Mouse (Mus musculus): ENCODE results near the gene Erv3. TPM values are rescaled to one million over a fixed set of nuclear protein-coding genes. Genes with fewer than 3 reads are reported as not detected.

Erv3 gene
- polyA plus RNA-seq, 1 experiment from 2014 or later: not detected

GRCm38 (mm10) chr2:131851333-131852092, 8.0 kb downstream of the Erv3 start:
- H3K36me3 ChIP-seq (ENCODE audit: control insufficient read depth, insufficient read depth, low read length): no peaks in the 10 kb centered on the region
- no peaks in the 10 kb centered on the region for H3K9me3 ChIP-seq (ENCODE audit: control insufficient read depth, low read length)
- WGBS: 87% methylated on average over 12 of the region's 12 CpGs
- H3K27me3 ChIP-seq (ENCODE audit: control insufficient read depth, insufficient read depth, low read length): no peaks in the 10 kb centered on the region
- H3K27ac ChIP-seq (ENCODE audit: low read depth, low read length): no peak overlapping the region
- H3K4me2 ChIP-seq (ENCODE audit: low read depth): no peak overlapping the region
- no peak overlapping the region for H3K9ac ChIP-seq (ENCODE audit: low read length)
- no peaks in the 10 kb centered on the region for H3K4me1 ChIP-seq (ENCODE audit: control insufficient read depth, insufficient read depth, low read length)
- DNase-seq (ENCODE audit: low spot score): no peak
- no peak overlapping the region for H3K4me3 ChIP-seq (ENCODE audit: low read depth, low read length)
- ATAC-seq (ENCODE audit: insufficient read depth, low FRiP score, low TSS enrichment): no peak

- 93% methylated on average over 4 of the region's 4 CpGs for WGBS
- no peak overlapping the region for H3K9ac ChIP-seq (ENCODE audit: low read length)
- no peak overlapping the region for H3K4me3 ChIP-seq (ENCODE audit: low read depth, low read length)
- H3K9me3 ChIP-seq (ENCODE audit: control insufficient read depth, low read length): no peaks in the 10 kb centered on the region
- ATAC-seq (ENCODE audit: insufficient read depth, low FRiP score, low TSS enrichment) (no peak), DNase-seq (ENCODE audit: low spot score) (no peak)
- no peak overlapping the region for H3K4me2 ChIP-seq (ENCODE audit: low read depth)
- no peaks in the 10 kb centered on the region for H3K27me3 ChIP-seq (ENCODE audit: control insufficient read depth, insufficient read depth, low read length)
- H3K36me3 ChIP-seq (ENCODE audit: control insufficient read depth, insufficient read depth, low read length): no peaks in the 10 kb centered on the region
- no peak overlapping the region for H3K27ac ChIP-seq (ENCODE audit: low read depth, low read length)
- H3K4me1 ChIP-seq (ENCODE audit: control insufficient read depth, insufficient read depth, low read length): no peaks in the 10 kb centered on the region
Measured at GRCm38 (mm10) chr2:131850047-131850446, 9.5 kb downstream of the Erv3 start.

GRCm38 (mm10) chr2:131847501-131848359, 11.8 kb downstream of the Erv3 start:
- no peaks in the 10 kb centered on the region for H3K36me3 ChIP-seq (ENCODE audit: control insufficient read depth, insufficient read depth, low read length)
- no peaks in the 10 kb centered on the region for H3K27me3 ChIP-seq (ENCODE audit: control insufficient read depth, insufficient read depth, low read length)
- H3K9me3 ChIP-seq (ENCODE audit: control insufficient read depth, low read length): no peaks in the 10 kb centered on the region
- ATAC-seq (ENCODE audit: insufficient read depth, low FRiP score, low TSS enrichment) (peak; percentile 98), DNase-seq (ENCODE audit: low spot score) (peak; percentile 78)
- H3K9ac ChIP-seq (ENCODE audit: low read length): no peak overlapping the region
- H3K4me1 ChIP-seq (ENCODE audit: control insufficient read depth, insufficient read depth, low read length): no peaks in the 10 kb centered on the region
- no peak overlapping the region for H3K4me3 ChIP-seq (ENCODE audit: low read depth, low read length)
- H3K27ac ChIP-seq (ENCODE audit: low read depth, low read length): peak overlapping the region; percentile 36; the same call in 1 of the 2 replicates
- WGBS: 3% methylated on average over 10 of the region's 10 CpGs
- peak overlapping the region; percentile 35 for H3K4me2 ChIP-seq (ENCODE audit: low read depth)

- ATAC-seq (ENCODE audit: insufficient read depth, low FRiP score, low TSS enrichment) (no peak), DNase-seq (ENCODE audit: low spot score) (no peak)
- H3K4me2 ChIP-seq (ENCODE audit: low read depth): no peak overlapping the region
- H3K4me1 ChIP-seq (ENCODE audit: control insufficient read depth, insufficient read depth, low read length): no peaks in the 10 kb centered on the region
- no peaks in the 10 kb centered on the region for H3K9me3 ChIP-seq (ENCODE audit: control insufficient read depth, low read length)
- H3K4me3 ChIP-seq (ENCODE audit: low read depth, low read length): no peak overlapping the region
- H3K36me3 ChIP-seq (ENCODE audit: control insufficient read depth, insufficient read depth, low read length): no peaks in the 10 kb centered on the region
- no peak overlapping the region for H3K27ac ChIP-seq (ENCODE audit: low read depth, low read length)
- 40% methylated on average over 2 of the region's 2 CpGs for WGBS
- H3K27me3 ChIP-seq (ENCODE audit: control insufficient read depth, insufficient read depth, low read length): no peaks in the 10 kb centered on the region
- H3K9ac ChIP-seq (ENCODE audit: low read length): no peak overlapping the region
Measured at GRCm38 (mm10) chr2:131846811-131847210, 12.7 kb downstream of the Erv3 start.

GRCm38 (mm10) chr2:131846132-131846710, 13.3 kb downstream of the Erv3 start:
- Histone ChIP-seq H3K36me3 (ENCODE audit: control insufficient read depth, insufficient read depth, low read length) (no peaks in the 10 kb centered on the region), H3K27me3 (ENCODE audit: control insufficient read depth, insufficient read depth, low read length) (no peaks in the 10 kb centered on the region), H3K4me3 (ENCODE audit: low read depth, low read length) (no peak overlapping the region), H3K4me1 (ENCODE audit: control insufficient read depth, insufficient read depth, low read length) (no peaks in the 10 kb centered on the region), H3K9me3 (ENCODE audit: control insufficient read depth, low read length) (no peaks in the 10 kb centered on the region), H3K9ac (ENCODE audit: low read length) (no peak overlapping the region), H3K27ac (ENCODE audit: low read depth, low read length) (no peak overlapping the region), H3K4me2 (ENCODE audit: low read depth) (no peak overlapping the region)
- 79% methylated on average over 11 of the region's 11 CpGs for WGBS
- DNase-seq (ENCODE audit: low spot score) (no peak), ATAC-seq (ENCODE audit: insufficient read depth, low FRiP score, low TSS enrichment) (no peak)

GRCm38 (mm10) chr2:131845671-131846070, 13.9 kb downstream of the Erv3 start:
- no peak overlapping the region for H3K27ac ChIP-seq (ENCODE audit: low read depth, low read length)
- H3K9me3 ChIP-seq (ENCODE audit: control insufficient read depth, low read length): no peaks in the 10 kb centered on the region
- no peak overlapping the region for H3K4me2 ChIP-seq (ENCODE audit: low read depth)
- H3K36me3 ChIP-seq (ENCODE audit: control insufficient read depth, insufficient read depth, low read length): no peaks in the 10 kb centered on the region
- WGBS: 82% methylated on average over 8 of the region's 8 CpGs
- H3K9ac ChIP-seq (ENCODE audit: low read length): no peak overlapping the region
- H3K4me1 ChIP-seq (ENCODE audit: control insufficient read depth, insufficient read depth, low read length): no peaks in the 10 kb centered on the region
- no peaks in the 10 kb centered on the region for H3K27me3 ChIP-seq (ENCODE audit: control insufficient read depth, insufficient read depth, low read length)
- no peak overlapping the region for H3K4me3 ChIP-seq (ENCODE audit: low read depth, low read length)
- DNase-seq (ENCODE audit: low spot score): no peak
- ATAC-seq (ENCODE audit: insufficient read depth, low FRiP score, low TSS enrichment): no peak

GRCm38 (mm10) chr2:131842568-131842967, 17.0 kb downstream of the Erv3 start:
- DNase-seq (ENCODE audit: low spot score) (no peak), ATAC-seq (ENCODE audit: insufficient read depth, low FRiP score, low TSS enrichment) (no peak)
- WGBS: 63% methylated on average over 5 of the region's 5 CpGs
- Histone ChIP-seq H3K27ac (ENCODE audit: low read depth, low read length) (no peak overlapping the region), H3K27me3 (ENCODE audit: control insufficient read depth, insufficient read depth, low read length) (no peaks in the 10 kb centered on the region), H3K4me3 (ENCODE audit: low read depth, low read length) (no peak overlapping the region), H3K4me2 (ENCODE audit: low read depth) (no peak overlapping the region), H3K36me3 (ENCODE audit: control insufficient read depth, insufficient read depth, low read length) (no peaks in the 10 kb centered on the region), H3K4me1 (ENCODE audit: control insufficient read depth, insufficient read depth, low read length) (no peaks in the 10 kb centered on the region), H3K9ac (ENCODE audit: low read length) (no peak overlapping the region), H3K9me3 (ENCODE audit: control insufficient read depth, low read length) (no peaks in the 10 kb centered on the region)

GRCm38 (mm10) chr2:131841321-131841693, 18.2 kb downstream of the Erv3 start:
- no peaks in the 10 kb centered on the region for H3K27me3 ChIP-seq (ENCODE audit: control insufficient read depth, insufficient read depth, low read length)
- no peak overlapping the region for H3K4me2 ChIP-seq (ENCODE audit: low read depth)
- DNase-seq (ENCODE audit: low spot score) (no peak), ATAC-seq (ENCODE audit: insufficient read depth, low FRiP score, low TSS enrichment) (no peak)
- H3K9me3 ChIP-seq (ENCODE audit: control insufficient read depth, low read length): no peaks in the 10 kb centered on the region
- no peaks in the 10 kb centered on the region for H3K4me1 ChIP-seq (ENCODE audit: control insufficient read depth, insufficient read depth, low read length)
- no peak overlapping the region for H3K4me3 ChIP-seq (ENCODE audit: low read depth, low read length)
- no peak overlapping the region for H3K9ac ChIP-seq (ENCODE audit: low read length)
- no peaks in the 10 kb centered on the region for H3K36me3 ChIP-seq (ENCODE audit: control insufficient read depth, insufficient read depth, low read length)
- WGBS: 71% methylated on average over 2 of the region's 2 CpGs
- no peak overlapping the region for H3K27ac ChIP-seq (ENCODE audit: low read depth, low read length)
